ENCODE assay signal across 7 mouse cellular contexts in the genomic region with DNA sequence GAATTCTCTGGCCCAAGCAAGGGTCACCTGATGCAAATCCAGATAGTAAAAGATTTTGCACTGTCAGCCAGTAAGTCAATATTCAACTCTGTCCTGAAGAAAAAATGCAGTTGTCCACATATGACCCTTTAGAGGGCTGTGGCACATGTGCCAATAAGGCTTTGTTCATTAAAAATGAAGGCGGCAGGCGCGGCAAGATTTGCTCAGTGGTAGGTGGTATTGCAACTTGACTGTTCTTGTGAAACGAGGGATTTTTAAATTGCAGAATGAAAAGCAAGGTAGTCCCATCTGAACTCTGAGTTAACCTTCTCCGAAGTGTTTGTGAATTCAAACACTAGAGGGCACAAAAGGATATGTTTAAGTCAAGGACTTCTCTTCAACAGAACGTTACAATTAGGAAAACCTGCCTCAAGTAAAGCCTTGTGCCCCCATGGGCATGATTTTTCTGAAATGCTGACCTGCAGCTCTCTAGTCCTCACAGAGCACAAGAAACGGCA.
DNase-seq lines count a peak whose midpoint lies in the region; ATAC-seq and TF ChIP-seq lines count a peak whose summit lies in the region.

No protein-coding gene starts in this region.

- no peak for TF ChIP-seq POLR2A in limb, embryonic 14.5 days (IDR thresholded peaks at IDR 0.05; ENCODE audit: borderline replicate concordance, extremely low read depth, insufficient read depth, insufficient read length)

- no peak overlapping the region for H3K27ac ChIP-seq in embryonic facial prominence, embryonic 14.5 days (replicated peaks; ENCODE audit: low read depth, low read length)
- H3K27ac ChIP-seq in limb, embryonic 14.5 days (replicated peaks; ENCODE audit: low read depth, low read length) = no peak overlapping the region
- no peak overlapping the region for H3K27ac ChIP-seq in stomach, embryonic 15.5 days

- H3K36me3 ChIP-seq in embryonic facial prominence, embryonic 14.5 days (ENCODE audit: control insufficient read depth, insufficient read depth, low read length) = no peaks in the 10 kb centered on the region
- no peaks in the 10 kb centered on the region for H3K36me3 ChIP-seq in limb, embryonic 14.5 days (ENCODE audit: control insufficient read depth, insufficient read depth, low read length)
- no peaks in the 10 kb centered on the region for H3K36me3 ChIP-seq in stomach, embryonic 15.5 days

- peak overlapping the region; percentile 31; the same call in 1 of the 2 replicates for H3K4me2 ChIP-seq in embryonic facial prominence, embryonic 14.5 days (ENCODE audit: low read depth, low read length)
- no peak overlapping the region; the same call in 1 of the 2 replicates for H3K4me2 ChIP-seq in limb, embryonic 14.5 days (replicated peaks; ENCODE audit: low read depth, low read length, severe bottlenecking)
- peak overlapping the region; percentile 27; the same call in 1 of the 2 replicates for H3K4me2 ChIP-seq in stomach, embryonic 15.5 days

- no peak overlapping the region for H3K4me3 ChIP-seq in embryonic facial prominence, embryonic 14.5 days (ENCODE audit: low read depth, low read length)
- H3K4me3 ChIP-seq in limb, embryonic 14.5 days (replicated peaks; ENCODE audit: low read length) = no peak overlapping the region
- no peak overlapping the region for H3K4me3 ChIP-seq in stomach, embryonic 15.5 days (replicated peaks)

- intact Hi-C loops in left cerebral cortex, postnatal 14 days (cut with DNase I) = loop anchor here (2.0 to 10.0 kb wide), 4 partner anchors 71 to 289 kb away; no protein-coding TSS in a partner anchor
- intact Hi-C loops in left cerebral cortex, postnatal 36 days (cut with DNase I) = loop anchor here (2.0 to 10.0 kb wide), 3 partner anchors 121 to 289 kb away; no protein-coding TSS in a partner anchor

- DNase-seq in left cerebral cortex, postnatal 14 days (ENCODE audit: low spot score in 2 of 2) = peak; percentile 15 to 31
- no peak for DNase-seq in left cerebral cortex, postnatal 36 days (ENCODE audit: low spot score in 2 of 2)
- peak; percentile 67 for DNase-seq in brain, adult 2 months (ENCODE audit: low read depth, low spot score)
- DNase-seq in embryonic facial prominence, embryonic 14.5 days (ENCODE audit: low spot score) = peak; percentile 83
- peak; percentile 75 for DNase-seq in limb, embryonic 14.5 days (ENCODE audit: low spot score)
- no peak for DNase-seq in urinary bladder, adult 2 months (ENCODE audit: low spot score)

- H3K4me1 ChIP-seq in embryonic facial prominence, embryonic 14.5 days (ENCODE audit: control insufficient read depth, insufficient read depth, low read length) = peaks cover 4% of the 10 kb centered on the region; the same call in 1 of the 2 replicates
- H3K4me1 ChIP-seq in limb, embryonic 14.5 days (ENCODE audit: control insufficient read depth, insufficient read depth, low read length) = peaks cover 11% of the 10 kb centered on the region
- H3K4me1 ChIP-seq in stomach, embryonic 15.5 days = peaks cover 3% of the 10 kb centered on the region; the same call in 1 of the 2 replicates

- 10% methylated on average over 7 of the region's 7 CpGs for WGBS in embryonic facial prominence, embryonic 14.5 days
- WGBS in limb, embryonic 14.5 days = 13% methylated on average over 7 of the region's 7 CpGs
- WGBS in stomach, embryonic 15.5 days = 19% methylated on average over 7 of the region's 7 CpGs

- ATAC-seq in embryonic facial prominence, embryonic 14.5 days (ENCODE audit: low read depth) = 0 out of 2 replicates have a peak, but pooled peaks have one; percentile 60
- ATAC-seq in limb, embryonic 14.5 days (ENCODE audit: low FRiP score, low read depth) = no peak; the same call in 1 of the 2 replicates
- no peak for ATAC-seq in stomach, embryonic 15.5 days (ENCODE audit: insufficient read depth, low FRiP score, low read depth)

- H3K9ac ChIP-seq in embryonic facial prominence, embryonic 14.5 days (ENCODE audit: low read depth, low read length) = no peak overlapping the region
- H3K9ac ChIP-seq in limb, embryonic 14.5 days (ENCODE audit: low read depth, low read length, severe bottlenecking) = 0 out of 2 replicates have a peak overlapping the region, but pooled peaks have one; percentile 28
- no peak overlapping the region for H3K9ac ChIP-seq in stomach, embryonic 15.5 days

- H3K27me3 ChIP-seq in embryonic facial prominence, embryonic 14.5 days (replicated peaks; ENCODE audit: control insufficient read depth, insufficient read depth, low read length) = no peaks in the 10 kb centered on the region; the same call in 1 of the 2 replicates
- H3K27me3 ChIP-seq in limb, embryonic 14.5 days (ENCODE audit: control insufficient read depth, insufficient read depth, low read length) = no peaks in the 10 kb centered on the region
- H3K27me3 ChIP-seq in stomach, embryonic 15.5 days (replicated peaks) = no peaks in the 10 kb centered on the region

- H3K9me3 ChIP-seq in embryonic facial prominence, embryonic 14.5 days (ENCODE audit: control insufficient read depth, low read length) = no peaks in the 10 kb centered on the region
- H3K9me3 ChIP-seq in limb, embryonic 14.5 days (ENCODE audit: control insufficient read depth, low read length) = no peaks in the 10 kb centered on the region
- no peaks in the 10 kb centered on the region for H3K9me3 ChIP-seq in stomach, embryonic 15.5 days

Comparison
In these comparisons a context has a peak if more than half of its experiments do, and no peak if none do; other contexts are left out.
1. DNase-seq: peak in left cerebral cortex, postnatal 14 days (2 of 2), brain, adult 2 months (single experiment), embryonic facial prominence, embryonic 14.5 days (single experiment) and limb, embryonic 14.5 days (single experiment); none in left cerebral cortex, postnatal 36 days (0 of 2) and urinary bladder, adult 2 months (single experiment).